12 mouse cellular contexts compared by ENCODE assay signal in genomic region chr7:36717192-36717591, GRCm38 (mm10). TPM values are rescaled to one million over a fixed set of nuclear protein-coding genes. Genes with fewer than 3 reads are reported as not detected.
DNase-seq lines count a peak whose midpoint lies in the region; ATAC-seq and TF ChIP-seq lines count a peak whose summit lies in the region.
"Had no signal": no experiment of that assay in that cellular context is flagged by ENCODE, and none has a peak within 500 bp of the region (broad histone marks: within the 10 kb centered on the region; RNA-seq: fewer than 3 reads in every experiment).

No protein-coding gene starts in this region.

- ATAC-seq in heart, embryonic 12.5 days (ENCODE audit: insufficient number of reproducible peaks, low FRiP score), result 0 out of 2 replicates have a peak, but pooled peaks have one; percentile 42
- ATAC-seq in hindbrain, embryonic 16.5 days, result peak; percentile 81
- no peak for ATAC-seq in stomach, postnatal 0 days (ENCODE audit: low FRiP score, low TSS enrichment)
- ATAC-seq: CD4-positive, CD25-positive, alpha-beta regulatory T cell, adult 4 months had no signal

- 42% methylated on average over 6 of the region's 6 CpGs for WGBS in heart, embryonic 12.5 days
- WGBS in hindbrain, embryonic 16.5 days, result 20% methylated on average over 6 of the region's 6 CpGs
- 49% methylated on average over 6 of the region's 6 CpGs for WGBS in stomach, postnatal 0 days

- DNase-seq in heart, adult 11 months, result no peak
- peak; percentile 41 for DNase-seq in right cerebral cortex, postnatal 4 days
- no peak for DNase-seq in right cerebral cortex, adult 2 months (ENCODE audit: low spot score in 2 of 2)
- no peak for DNase-seq in stomach, postnatal 0 days (ENCODE audit: low spot score)
- DNase-seq in gastrocnemius, postnatal 4 days (ENCODE audit: low spot score in 2 of 2), result no peak
- DNase-seq in lung, postnatal 4 days, result no peak
- DNase-seq: cerebellum, postnatal 36 days; layer of hippocampus, adult 9-11 months had no signal

- H3K9me3 ChIP-seq in heart, embryonic 12.5 days (replicated peaks), result no peaks in the 10 kb centered on the region
- H3K9me3 ChIP-seq in hindbrain, embryonic 16.5 days (ENCODE audit: control insufficient read depth, low read length), result no peaks in the 10 kb centered on the region
- no peaks in the 10 kb centered on the region for H3K9me3 ChIP-seq in stomach, postnatal 0 days (ENCODE audit: control insufficient read depth, low read length)
- H3K9me3 ChIP-seq: heart, embryonic 13.5 days had no signal

- 0 out of 2 replicates have a peak, but pooled peaks cover 9% of the 10 kb centered on the region for H3K4me1 ChIP-seq in heart, embryonic 12.5 days (replicated peaks)
- H3K4me1 ChIP-seq in hindbrain, embryonic 16.5 days (ENCODE audit: control insufficient read depth, insufficient read depth, low read depth, low read length), result peaks cover 11% of the 10 kb centered on the region
- no peaks in the 10 kb centered on the region for H3K4me1 ChIP-seq in stomach, postnatal 0 days (replicated peaks; ENCODE audit: control insufficient read depth, insufficient read depth)

- no peak overlapping the region for H3K9ac ChIP-seq in heart, embryonic 12.5 days
- H3K9ac ChIP-seq in hindbrain, embryonic 16.5 days (ENCODE audit: low read depth, low read length), result no peak overlapping the region
- no peak overlapping the region for H3K9ac ChIP-seq in stomach, postnatal 0 days (ENCODE audit: low read length)
- H3K9ac ChIP-seq: heart, embryonic 13.5 days had no signal

- no peak for TF ChIP-seq EP300 in stomach, postnatal 0 days (optimal IDR thresholded peaks at IDR 0.05)

- H3K27ac ChIP-seq in heart, embryonic 12.5 days (ENCODE audit: poor library complexity, severe bottlenecking), result no peak overlapping the region
- H3K27ac ChIP-seq in hindbrain, embryonic 16.5 days (ENCODE audit: low read depth, low read length), result no peak overlapping the region
- H3K27ac ChIP-seq in stomach, postnatal 0 days (replicated peaks), result 0 out of 2 replicates have a peak overlapping the region, but pooled peaks have one; percentile 24
- H3K27ac ChIP-seq: heart, embryonic 13.5 days had no signal

- no peaks in the 10 kb centered on the region for H3K27me3 ChIP-seq in heart, embryonic 12.5 days (replicated peaks)
- H3K27me3 ChIP-seq in hindbrain, embryonic 16.5 days (replicated peaks; ENCODE audit: control insufficient read depth, insufficient read depth, low read length), result no peaks in the 10 kb centered on the region
- H3K27me3 ChIP-seq in stomach, postnatal 0 days (ENCODE audit: control insufficient read depth, insufficient read depth, low read length), result no peaks in the 10 kb centered on the region
- H3K27me3 ChIP-seq: heart, embryonic 13.5 days had no signal

- no peak overlapping the region for H3K4me3 ChIP-seq in heart, embryonic 12.5 days
- H3K4me3 ChIP-seq in hindbrain, embryonic 16.5 days (ENCODE audit: low read length), result no peak overlapping the region
- no peak overlapping the region for H3K4me3 ChIP-seq in stomach, postnatal 0 days (ENCODE audit: low read depth, low read length)
- H3K4me3 ChIP-seq: heart, embryonic 13.5 days had no signal

- no peak overlapping the region for H3K4me2 ChIP-seq in heart, embryonic 12.5 days
- 0 out of 2 replicates have a peak overlapping the region, but pooled peaks have one; percentile 0 for H3K4me2 ChIP-seq in hindbrain, embryonic 16.5 days (ENCODE audit: low read length)
- no peak overlapping the region for H3K4me2 ChIP-seq in stomach, postnatal 0 days (replicated peaks; ENCODE audit: low read depth)
- H3K4me2 ChIP-seq: heart, embryonic 13.5 days had no signal

- H3K36me3 ChIP-seq in heart, embryonic 12.5 days, result no peaks in the 10 kb centered on the region
- no peaks in the 10 kb centered on the region for H3K36me3 ChIP-seq in hindbrain, embryonic 16.5 days (ENCODE audit: control insufficient read depth, insufficient read depth, low read length)
- H3K36me3 ChIP-seq in stomach, postnatal 0 days (ENCODE audit: control insufficient read depth, insufficient read depth, low read length), result no peaks in the 10 kb centered on the region
- H3K36me3 ChIP-seq: heart, embryonic 13.5 days had no signal

- TF ChIP-seq CTCF in stomach, postnatal 0 days (IDR thresholded peaks at IDR 0.05; ENCODE audit: low read depth), result peak; percentile 51

RNA-seq across cellular contexts. Expression of gene Tshz3, which starts 19.3 kb away (rescaled TPM):
- 1.4 and 2.1 TPM in 2 replicates for polyA plus RNA-seq in heart, embryonic 12.5 days (2016; fragmentation: Nextera tagmentation; extraction: Ambion mirVana)
- polyA plus RNA-seq in hindbrain, embryonic 16.5 days (2015; fragmentation: Nextera tagmentation; extraction: Ambion mirVana), result 26.4 and 33.7 TPM in 2 replicates
- polyA plus RNA-seq in stomach, postnatal 0 days (2015; fragmentation: Nextera tagmentation; extraction: Ambion mirVana), result 4.3 and 4.4 TPM in 2 replicates
- 10 to 100 TPM; 15.9 to 18.8 TPM for total RNA-seq in gastrocnemius, postnatal 4 days (2021)
- polyA plus RNA-seq: CD4-positive, CD25-positive, alpha-beta regulatory T cell, adult 4 months had no signal
